Mouse (Mus musculus): ENCODE results near the gene Dennd4c. TPM values are rescaled to one million over a fixed set of nuclear protein-coding genes. Genes with fewer than 3 reads are reported as not detected.

Dennd4c gene
- total and polyA plus RNA-seq, 3 experiments, result 3.2 to 33.3 (median 30.3) TPM

- H3K9me3 ChIP-seq (replicated peaks), result no peaks in the 10 kb centered on the region
- DNase-seq (ENCODE audit: low spot score), result no peak
- H3K27me3 ChIP-seq (ENCODE audit: insufficient read depth, low read length), result no peaks in the 10 kb centered on the region; the same call in 1 of the 2 replicates
- H3K4me3 ChIP-seq (ENCODE audit: low read depth, low read length), result no peak overlapping the region
- ATAC-seq (ENCODE audit: extremely low read depth, insufficient number of reproducible peaks, low FRiP score, poor library complexity, severe bottlenecking), result no peak
- no peaks in the 10 kb centered on the region for H3K36me3 ChIP-seq (replicated peaks)
- 0 out of 2 replicates have a peak, but pooled peaks cover 2% of the 10 kb centered on the region for H3K4me1 ChIP-seq (ENCODE audit: insufficient read depth, low read depth, low read length)
- TF ChIP-seq POLR2AphosphoS5 (IDR thresholded peaks at IDR 0.05; ENCODE audit: insufficient replicate concordance, low read depth, low read length), result no peak
- peak; percentile 23 for TF ChIP-seq CTCF (IDR thresholded peaks at IDR 0.05; ENCODE audit: low read depth, low read length)
Measured at GRCm38 (mm10) chr4:86887879-86888278, 139.5 kb downstream of the Dennd4c start.

GRCm38 (mm10) chr4:86897411-86897810, 149.1 kb downstream of the Dennd4c start:
- no peaks in the 10 kb centered on the region for H3K9me3 ChIP-seq (replicated peaks)
- H3K36me3 ChIP-seq (replicated peaks), result no peaks in the 10 kb centered on the region
- no peak overlapping the region for H3K4me3 ChIP-seq (ENCODE audit: low read depth, low read length)
- ATAC-seq (ENCODE audit: extremely low read depth, insufficient number of reproducible peaks, low FRiP score, poor library complexity, severe bottlenecking) (no peak), DNase-seq (ENCODE audit: low spot score) (no peak)
- H3K27me3 ChIP-seq (ENCODE audit: insufficient read depth, low read length), result peaks cover 3% of the 10 kb centered on the region; the same call in 1 of the 2 replicates
- no peaks in the 10 kb centered on the region; the same call in 1 of the 2 replicates for H3K4me1 ChIP-seq (ENCODE audit: insufficient read depth, low read depth, low read length)
- TF ChIP-seq TAL1 (conservative IDR thresholded peaks at IDR 0.05; ENCODE audit: low read depth, low read length) (no peak), GATA2 (IDR thresholded peaks at IDR 0.05; ENCODE audit: borderline replicate concordance, low read depth, low read length) (no peak), CTCF (IDR thresholded peaks at IDR 0.05; ENCODE audit: low read depth, low read length) (no peak), GATA1 (IDR thresholded peaks at IDR 0.05; ENCODE audit: borderline replicate concordance, low read length) (no peak), POLR2AphosphoS5 (IDR thresholded peaks at IDR 0.05; ENCODE audit: insufficient replicate concordance, low read depth, low read length) (no peak)

GRCm38 (mm10) chr4:86898791-86899474, 150.6 kb downstream of the Dennd4c start:
- ATAC-seq (ENCODE audit: extremely low read depth, insufficient number of reproducible peaks, low FRiP score, poor library complexity, severe bottlenecking) (no peak), DNase-seq (ENCODE audit: low spot score) (no peak)
- Histone ChIP-seq H3K36me3 (replicated peaks) (no peaks in the 10 kb centered on the region), H3K9me3 (replicated peaks) (no peaks in the 10 kb centered on the region), H3K27me3 (ENCODE audit: insufficient read depth, low read length) (peaks cover 4% of the 10 kb centered on the region), H3K4me1 (ENCODE audit: insufficient read depth, low read depth, low read length) (no peaks in the 10 kb centered on the region; the same call in 1 of the 2 replicates), H3K4me3 (ENCODE audit: low read depth, low read length) (no peak overlapping the region)
- TF ChIP-seq POLR2AphosphoS5 (IDR thresholded peaks at IDR 0.05; ENCODE audit: insufficient replicate concordance, low read depth, low read length), result no peak
- no peak for TF ChIP-seq CTCF (IDR thresholded peaks at IDR 0.05; ENCODE audit: low read depth, low read length)
- TF ChIP-seq GATA1 (IDR thresholded peaks at IDR 0.05; ENCODE audit: borderline replicate concordance, low read length), result no peak
- TF ChIP-seq TAL1 (conservative IDR thresholded peaks at IDR 0.05; ENCODE audit: low read depth, low read length), result no peak
- no peak for TF ChIP-seq GATA2 (IDR thresholded peaks at IDR 0.05; ENCODE audit: borderline replicate concordance, low read depth, low read length)

Other genes starting within 250 kb of the Dennd4c start
- not detected in 2 replicates for gene Saxo1, start 190.2 kb upstream of the Dennd4c start, total RNA-seq (2014; fragmentation: Nextera tagmentation)
- 0.12 TPM in 1 of 2 replicates, not detected in the other for gene Saxo1, start 190.2 kb upstream of the Dennd4c start, total RNA-seq (2017)
- not detected in 2 replicates for gene Saxo1, start 190.2 kb upstream of the Dennd4c start, polyA plus RNA-seq (2012)
- gene Rraga, start 172.9 kb upstream of the Dennd4c start, total RNA-seq (2014; fragmentation: Nextera tagmentation), result 64.2 and 66.6 TPM in 2 replicates
- 7.8 and 12.1 TPM in 2 replicates for gene Rraga, start 172.9 kb upstream of the Dennd4c start, total RNA-seq (2017)
- gene Rraga, start 172.9 kb upstream of the Dennd4c start, polyA plus RNA-seq (2012), result 48.7 and 57.4 TPM in 2 replicates
- 46.7 and 52.7 TPM in 2 replicates for gene Haus6, start 136.5 kb upstream of the Dennd4c start, total RNA-seq (2014; fragmentation: Nextera tagmentation)
- gene Haus6, start 136.5 kb upstream of the Dennd4c start, total RNA-seq (2017), result 36.6 and 42.9 TPM in 2 replicates
- 35.2 and 37.2 TPM in 2 replicates for gene Haus6, start 136.5 kb upstream of the Dennd4c start, polyA plus RNA-seq (2012)
- gene Plin2, start 78.5 kb upstream of the Dennd4c start, total RNA-seq (2014; fragmentation: Nextera tagmentation), result 176 and 184 TPM in 2 replicates
- 447 and 476 TPM in 2 replicates for gene Plin2, start 78.5 kb upstream of the Dennd4c start, total RNA-seq (2017)
- gene Plin2, start 78.5 kb upstream of the Dennd4c start, polyA plus RNA-seq (2012), result 15.7 and 21.9 TPM in 2 replicates
- 3,999 and 4,209 TPM in 2 replicates for gene Rps6, start 108.9 kb downstream of the Dennd4c start, total RNA-seq (2014; fragmentation: Nextera tagmentation)
- gene Rps6, start 108.9 kb downstream of the Dennd4c start, total RNA-seq (2017), result 1,434 and 1,493 TPM in 2 replicates
- gene Rps6, start 108.9 kb downstream of the Dennd4c start, polyA plus RNA-seq (2012), result 562 and 607 TPM in 2 replicates
- gene Acer2, start 125.8 kb downstream of the Dennd4c start, total RNA-seq (2014; fragmentation: Nextera tagmentation), result not detected in 2 replicates
- gene Acer2, start 125.8 kb downstream of the Dennd4c start, total RNA-seq (2017), result 0.22 TPM in 1 of 2 replicates, not detected in the other
- gene Acer2, start 125.8 kb downstream of the Dennd4c start, polyA plus RNA-seq (2012), result not detected in 2 replicates

Measured in G1E (cell line).